Mouse (Mus musculus): ENCODE data around the gene Nxph1. TPM values are rescaled to one million over a fixed set of nuclear protein-coding genes. Genes with fewer than 3 reads are reported as not detected.

Nxph1 gene
- polyA plus RNA-seq, 3 experiments from 2014 or later, result not detected

GRCm38 (mm10) chr6:8970576-8970975 is 22.3 kb downstream of the Nxph1 start:
- no peak for ATAC-seq

DNA sequence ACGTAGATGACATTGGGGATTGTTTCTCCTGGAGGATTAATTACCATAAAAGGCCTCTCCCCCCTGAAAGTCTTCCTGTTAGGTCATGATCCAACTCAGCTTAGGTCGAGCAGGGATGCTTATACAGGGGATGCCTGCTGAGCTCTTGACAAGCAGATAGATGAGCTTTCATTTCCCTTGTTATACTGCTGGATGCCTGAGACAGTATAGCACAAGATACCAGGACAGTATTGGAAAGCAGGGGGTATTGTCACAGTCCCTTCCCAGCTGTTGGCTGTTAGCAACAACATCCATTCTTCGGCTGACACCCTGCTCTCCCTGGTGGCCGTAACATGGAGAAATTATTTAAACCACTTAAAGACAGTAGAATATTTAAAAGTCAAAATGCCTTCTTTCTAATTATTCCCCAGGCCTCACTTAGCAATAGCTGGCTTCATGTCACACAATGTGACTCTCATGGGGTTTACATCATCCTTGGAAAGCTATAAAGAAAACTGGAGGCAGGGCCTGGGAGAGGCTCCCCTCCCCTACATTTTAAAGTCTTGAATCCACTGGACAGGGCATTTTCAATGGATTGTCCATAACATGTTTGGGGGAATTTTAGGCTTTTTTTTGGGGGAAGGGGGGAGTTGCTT is 31.1 kb downstream of the Nxph1 start:
- ATAC-seq, result no peak

- ATAC-seq, result no peak
These were observed 48.2 kb downstream of the Nxph1 start for GRCm38 (mm10) chr6:8996301-8996943.

DNA sequence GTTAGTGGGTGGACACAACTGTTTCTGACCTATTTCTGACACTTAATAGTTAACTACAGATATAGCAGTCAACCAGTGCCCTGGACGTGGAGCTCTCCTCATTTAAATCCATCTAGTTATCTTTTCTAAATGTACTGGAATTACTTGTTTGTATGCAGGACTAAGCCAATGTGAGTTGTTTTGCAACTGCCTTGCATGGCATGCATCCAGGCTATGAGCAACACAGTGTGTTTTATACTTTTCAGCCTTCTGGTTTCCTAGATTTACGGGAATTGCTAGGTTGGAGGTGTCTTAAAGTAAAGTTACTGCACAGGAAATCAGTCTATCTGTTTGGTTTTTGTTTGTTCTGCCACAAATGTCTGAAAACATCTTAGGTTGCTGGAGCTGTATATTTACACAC is 49.1 kb downstream of the Nxph1 start:
- no peak for ATAC-seq

DNA sequence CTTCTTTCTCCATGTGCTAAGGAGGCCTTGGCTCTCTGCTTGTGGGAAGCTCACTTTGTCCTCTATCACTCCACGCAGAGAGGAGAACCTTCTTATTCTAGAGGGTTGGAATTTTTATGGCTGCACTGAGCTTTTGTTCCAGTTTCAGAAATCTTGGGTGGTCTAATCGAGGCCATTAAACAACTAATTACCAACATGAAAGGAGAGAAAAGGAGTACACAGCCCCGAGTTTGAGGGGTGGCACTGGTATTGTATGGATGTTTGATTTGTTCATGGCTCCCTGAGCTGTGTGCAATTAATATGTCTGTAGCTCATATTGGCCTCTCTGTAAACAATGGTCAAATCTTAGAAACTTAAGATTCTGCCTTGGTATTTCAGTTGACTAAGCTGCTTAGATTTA is 54.5 kb downstream of the Nxph1 start:
- no peak for ATAC-seq

GRCm38 (mm10) chr6:9026631-9027030 is 78.4 kb downstream of the Nxph1 start:
- no peak for ATAC-seq

DNA sequence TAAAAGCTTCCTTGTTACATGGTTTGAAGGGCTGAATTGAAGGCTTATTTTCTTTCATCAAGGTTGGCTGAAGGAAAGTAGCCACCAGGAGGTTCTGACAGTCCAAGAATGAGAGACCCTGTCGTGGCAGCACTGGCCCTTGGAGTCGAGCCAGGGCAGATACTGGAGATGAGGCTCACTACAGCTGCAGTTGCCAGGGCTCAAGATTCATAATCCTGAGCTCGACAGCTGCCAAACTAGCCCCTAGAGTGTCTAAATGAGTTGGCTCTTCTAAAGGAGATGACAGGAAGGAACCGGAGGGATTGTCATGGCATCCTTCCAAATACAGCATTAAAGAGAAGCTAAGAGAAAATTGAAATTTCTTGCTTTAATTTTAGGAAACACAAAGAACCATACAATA is 78.9 kb downstream of the Nxph1 start:
- ATAC-seq, result no peak

DNA sequence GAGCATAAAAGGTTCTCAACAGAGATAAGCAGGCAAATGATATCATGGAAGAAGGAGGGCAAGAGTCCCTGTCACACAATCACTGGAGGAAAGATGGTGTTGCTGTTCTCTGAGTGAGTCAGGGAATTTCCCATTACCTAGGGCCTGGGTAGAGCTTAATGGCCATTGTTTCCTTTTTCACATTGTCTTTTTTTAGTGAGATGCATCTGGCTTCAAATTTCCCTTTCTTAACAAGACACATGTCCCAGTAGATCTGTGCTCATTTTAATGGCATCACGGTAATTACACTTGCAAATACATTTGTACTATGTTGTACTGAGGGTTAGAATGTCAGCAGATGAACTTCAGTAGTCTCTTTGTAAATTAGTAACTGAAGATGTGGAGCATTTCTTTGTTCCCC is 80.3 kb downstream of the Nxph1 start:
- no peak for ATAC-seq

GRCm38 (mm10) chr6:9039286-9039685 is 91.1 kb downstream of the Nxph1 start:
- ATAC-seq, result no peak

GRCm38 (mm10) chr6:9040991-9041390 is 92.8 kb downstream of the Nxph1 start:
- ATAC-seq, result no peak

GRCm38 (mm10) chr6:9042391-9042790 is 94.2 kb downstream of the Nxph1 start:
- ATAC-seq, result no peak

DNA sequence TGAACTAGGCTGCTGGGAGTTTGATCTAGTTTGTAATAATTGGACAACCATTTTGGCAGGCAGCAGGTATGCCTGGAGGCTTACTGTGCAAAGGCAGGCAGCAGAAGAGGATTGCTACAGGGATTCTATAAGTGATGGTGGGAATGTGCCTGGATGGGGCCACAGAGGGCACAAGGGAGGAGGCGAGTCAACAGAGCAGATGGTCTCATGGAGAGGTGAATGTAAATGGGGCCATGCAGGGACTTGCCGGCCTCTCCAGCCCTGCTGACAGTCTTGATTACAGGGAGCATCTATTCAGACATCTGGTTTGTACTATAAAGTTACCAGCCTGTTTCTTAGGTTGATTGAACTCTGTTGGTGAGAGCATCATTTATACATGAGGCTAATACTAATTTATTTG is 98.6 kb downstream of the Nxph1 start:
- no peak for ATAC-seq

GRCm38 (mm10) chr6:9061261-9062105 is 113.3 kb downstream of the Nxph1 start:
- ATAC-seq, result no peak

DNA sequence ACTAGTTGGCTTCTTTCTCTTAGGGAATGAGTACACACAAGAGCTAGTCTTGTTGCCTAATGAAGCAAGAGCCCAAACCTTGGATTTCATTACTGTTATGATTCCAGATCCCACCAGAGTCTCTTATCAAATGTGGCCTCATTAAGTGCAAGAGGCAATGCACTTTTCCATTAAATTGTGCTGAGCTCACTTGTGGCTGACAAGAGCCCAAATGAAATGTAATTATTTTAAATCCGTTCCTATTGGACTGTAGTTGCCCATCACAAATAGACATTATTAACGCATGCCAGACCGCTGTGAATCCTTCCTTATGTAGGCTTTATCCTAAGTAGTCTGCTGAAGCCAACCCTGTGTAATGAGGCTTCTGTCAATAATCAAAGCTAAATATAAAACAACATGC is 118.2 kb downstream of the Nxph1 start:
- no peak for ATAC-seq

DNA sequence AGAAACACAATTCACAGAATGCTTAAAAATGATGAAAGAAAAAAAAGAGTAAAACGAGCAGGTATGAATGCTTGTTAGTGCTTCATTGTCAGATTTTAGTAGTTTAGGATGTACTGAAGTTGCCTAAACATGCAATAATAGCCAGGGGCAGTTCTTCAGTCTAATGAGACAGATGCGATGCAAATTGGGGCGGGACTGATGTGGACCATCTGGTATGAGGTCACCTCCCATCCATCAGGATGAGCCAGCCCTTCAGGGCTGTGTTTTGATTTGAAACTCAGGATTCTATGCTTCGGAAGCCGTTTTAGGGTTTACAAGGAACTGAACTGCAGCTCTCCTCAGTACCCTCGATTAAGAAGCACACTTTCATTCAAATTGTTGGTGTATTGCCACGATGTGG is 121.7 kb downstream of the Nxph1 start:
- no peak for ATAC-seq

DNA sequence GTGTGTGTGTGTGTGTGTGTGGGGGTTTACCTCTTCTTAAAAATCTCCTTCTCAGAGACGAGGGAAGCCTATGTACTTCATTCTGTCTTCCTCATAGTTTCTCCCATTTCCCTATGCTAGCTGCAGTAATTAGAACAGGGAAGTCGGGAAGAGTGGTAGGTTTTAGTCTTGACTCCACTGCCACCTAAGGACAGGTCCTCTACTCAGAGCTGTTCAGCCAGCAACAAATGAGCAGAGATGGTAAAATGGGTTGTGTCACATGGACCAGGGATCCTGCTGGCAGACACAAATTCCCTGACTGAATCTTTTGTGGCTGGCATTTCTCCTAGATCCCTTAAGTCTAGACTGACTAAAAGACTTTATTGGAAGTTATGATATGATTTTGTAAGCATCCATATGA is 128.2 kb downstream of the Nxph1 start:
- no peak for ATAC-seq

GRCm38 (mm10) chr6:9077793-9078689 is 129.8 kb downstream of the Nxph1 start:
- no peak for ATAC-seq

- no peak for ATAC-seq
These were observed 135.6 kb downstream of the Nxph1 start for GRCm38 (mm10) chr6:9083851-9084250.

DNA sequence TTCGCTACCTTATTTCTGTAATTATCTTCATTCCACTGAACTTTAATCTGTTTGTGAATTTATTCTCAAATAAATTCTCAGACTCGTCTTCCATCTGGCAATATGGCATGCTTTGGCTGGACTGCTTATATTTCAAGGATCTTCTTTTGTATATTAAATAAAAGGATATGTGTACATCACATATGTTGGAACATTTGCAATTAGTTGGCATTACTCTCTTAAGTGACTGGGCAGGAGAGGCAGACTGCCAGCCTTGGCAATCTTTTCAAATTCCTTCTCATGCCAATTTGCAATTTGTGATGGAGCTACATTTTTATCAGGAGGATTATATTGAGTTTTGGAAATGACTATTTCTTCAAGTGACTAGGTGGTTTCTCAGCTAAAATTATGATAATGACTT is 149.1 kb downstream of the Nxph1 start:
- no peak for ATAC-seq

GRCm38 (mm10) chr6:9107366-9107765 is 159.1 kb downstream of the Nxph1 start:
- no peak for ATAC-seq

DNA sequence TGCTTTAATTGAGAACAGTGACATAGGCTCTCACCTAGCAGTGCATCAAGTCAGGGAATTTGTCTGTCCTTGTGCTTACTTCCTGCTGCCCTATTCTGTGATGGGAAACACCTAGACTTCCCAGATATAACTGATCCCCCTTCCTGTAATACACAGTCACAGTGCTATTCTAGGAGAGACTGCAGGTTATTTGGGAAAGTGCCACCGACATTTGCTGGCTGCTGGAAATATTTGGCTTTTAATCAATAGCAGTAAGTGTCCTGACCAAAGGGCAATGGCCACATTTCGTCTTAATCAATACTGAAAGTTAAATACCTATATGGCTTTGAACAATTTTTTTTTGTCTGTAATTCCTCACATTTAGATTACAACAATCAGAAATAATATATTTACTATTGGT is 170.9 kb downstream of the Nxph1 start:
- no peak for ATAC-seq

DNA sequence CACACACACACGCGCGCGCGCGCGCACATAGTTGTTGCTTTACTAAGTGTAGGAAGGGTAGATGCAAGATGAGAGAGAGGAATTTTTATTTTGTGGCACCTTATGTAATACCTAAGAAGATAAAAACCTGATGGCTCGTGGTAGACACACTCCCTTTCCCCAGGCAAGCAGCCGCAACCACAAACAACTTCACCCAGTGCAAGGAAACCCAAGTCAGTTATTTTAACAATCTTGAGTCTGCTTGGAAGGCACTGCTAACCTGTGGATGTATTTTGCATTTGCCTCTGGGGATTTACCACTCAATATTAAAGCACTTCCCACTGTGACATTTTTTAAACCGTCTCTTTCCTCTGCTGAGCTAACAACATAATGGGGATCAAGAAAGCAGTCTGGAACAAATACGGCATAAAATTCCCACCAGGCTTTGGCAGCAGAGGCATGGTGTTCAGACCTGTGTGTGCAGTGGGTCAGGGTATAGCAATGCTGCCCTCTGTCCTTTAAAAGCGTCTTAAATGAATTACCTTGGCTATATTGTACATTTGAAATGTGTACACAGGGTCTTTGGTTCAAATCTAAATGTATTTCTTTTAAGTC is 176.2 kb downstream of the Nxph1 start:
- no peak for ATAC-seq
